Comparison of ENCODE assay signal across 12 mouse cellular contexts in genomic region chr9:35128995-35129418, GRCm38 (mm10). TPM values are rescaled to one million over a fixed set of nuclear protein-coding genes. Genes with fewer than 3 reads are reported as not detected.
DNase-seq lines count a peak whose midpoint lies in the region; ATAC-seq and TF ChIP-seq lines count a peak whose summit lies in the region.
"Had no signal": no experiment of that assay in that cellular context is flagged by ENCODE, and none has a peak within 500 bp of the region (broad histone marks: within the 10 kb centered on the region; RNA-seq: fewer than 3 reads in every experiment).

No protein-coding gene starts in this region.

- H3K4me1 ChIP-seq in heart, embryonic 10.5 days, result peaks cover 35% of the 10 kb centered on the region
- peaks cover 31% of the 10 kb centered on the region for H3K4me1 ChIP-seq in heart, embryonic 12.5 days (replicated peaks)
- H3K4me1 ChIP-seq in liver, embryonic 13.5 days (replicated peaks), result peaks cover 62% of the 10 kb centered on the region
- H3K4me1 ChIP-seq: midbrain, embryonic 10.5 days had no signal

- no peak for TF ChIP-seq POLR2A in myocyte (IDR thresholded peaks at IDR 0.05; ENCODE audit: insufficient read length, low read depth)

- H3K79me2 ChIP-seq in myocyte (ENCODE audit: control insufficient read depth, insufficient read depth), result no peaks in the 10 kb centered on the region

- WGBS in heart, embryonic 10.5 days, result 65% methylated on average over 9 of the region's 9 CpGs
- 57% methylated on average over 9 of the region's 9 CpGs for WGBS in heart, embryonic 12.5 days
- WGBS in liver, embryonic 13.5 days (ENCODE audit: insufficient replicate concordance), result 70% methylated on average over 9 of the region's 9 CpGs

- peaks cover 20% of the 10 kb centered on the region for H3K36me3 ChIP-seq in heart, embryonic 10.5 days
- H3K36me3 ChIP-seq in heart, embryonic 12.5 days, result peaks cover 20% of the 10 kb centered on the region
- peaks cover 67% of the 10 kb centered on the region for H3K36me3 ChIP-seq in liver, embryonic 13.5 days
- peaks cover 14% of the 10 kb centered on the region for H3K36me3 ChIP-seq in myocyte (ENCODE audit: control insufficient read depth, insufficient read depth)

- H3K4me2 ChIP-seq in heart, embryonic 12.5 days, result no peak overlapping the region
- no peak overlapping the region for H3K4me2 ChIP-seq in liver, embryonic 13.5 days
- no peak overlapping the region for H3K4me2 ChIP-seq in myocyte (ENCODE audit: low read depth)

- peak overlapping the region; percentile 62; the same call in 1 of the 2 replicates for H3K27ac ChIP-seq in heart, embryonic 10.5 days
- H3K27ac ChIP-seq in heart, embryonic 12.5 days (ENCODE audit: poor library complexity, severe bottlenecking), result no peak overlapping the region
- H3K27ac ChIP-seq in liver, embryonic 13.5 days, result peak overlapping the region; percentile 59
- H3K27ac ChIP-seq: liver, embryonic 14.5 days; midbrain, embryonic 10.5 days had no signal

- H3K4me3 ChIP-seq in heart, embryonic 10.5 days, result no peak overlapping the region
- no peak overlapping the region for H3K4me3 ChIP-seq in heart, embryonic 12.5 days
- no peak overlapping the region for H3K4me3 ChIP-seq in liver, embryonic 13.5 days (replicated peaks)
- H3K4me3 ChIP-seq in myocyte, result no peak overlapping the region
- H3K4me3 ChIP-seq: erythroblast, embryonic 14.5 days; midbrain, embryonic 10.5 days had no signal

- H3K9me3 ChIP-seq in heart, embryonic 10.5 days, result no peaks in the 10 kb centered on the region
- no peaks in the 10 kb centered on the region for H3K9me3 ChIP-seq in heart, embryonic 12.5 days (replicated peaks)
- H3K9me3 ChIP-seq in liver, embryonic 13.5 days (replicated peaks), result no peaks in the 10 kb centered on the region
- H3K9me3 ChIP-seq: G1E; midbrain, embryonic 10.5 days had no signal

- no peak for ATAC-seq in heart, embryonic 12.5 days (ENCODE audit: insufficient number of reproducible peaks, low FRiP score)
- 0 out of 2 replicates have a peak, but pooled peaks have one; percentile 19 for ATAC-seq in liver, embryonic 13.5 days (ENCODE audit: low read depth)

- H3K9ac ChIP-seq in heart, embryonic 12.5 days, result no peak overlapping the region
- H3K9ac ChIP-seq in liver, embryonic 13.5 days, result no peak overlapping the region
- H3K9ac ChIP-seq: liver, embryonic 14.5 days had no signal

- no peak for DNase-seq in heart, embryonic 10.5 days (ENCODE audit: low spot score)
- peak; percentile 78 for DNase-seq in kidney, adult 9 months
- DNase-seq in liver, embryonic 13.5 days, result no peak
- DNase-seq in layer of hippocampus, adult 9-11 months, result no peak
- no peak for DNase-seq in cerebellum, adult 11 months
- DNase-seq: cerebellum, adult 8-10 months had no signal

- H3K27me3 ChIP-seq in heart, embryonic 10.5 days (ENCODE audit: insufficient read depth, poor library complexity, severe bottlenecking), result no peaks in the 10 kb centered on the region
- no peaks in the 10 kb centered on the region for H3K27me3 ChIP-seq in heart, embryonic 12.5 days (replicated peaks)
- no peaks in the 10 kb centered on the region for H3K27me3 ChIP-seq in liver, embryonic 13.5 days
- no peaks in the 10 kb centered on the region for H3K27me3 ChIP-seq in myocyte (ENCODE audit: control insufficient read depth, insufficient read depth, insufficient read length)

- no peak overlapping the region for H3ac ChIP-seq in myocyte (ENCODE audit: control insufficient read depth, insufficient read length)

TF ChIP-seq in myocyte, 11 proteins besides CTCF, POLR2A, EP300 and RAD21:
- TF ChIP-seq POLR2AphosphoS2 (IDR thresholded peaks at IDR 0.05; ENCODE audit: insufficient read length, low read depth) (peak; percentile 31), CEBPB (IDR thresholded peaks at IDR 0.05; ENCODE audit: insufficient read depth, poor library complexity, severe bottlenecking) (no peak), MYOD1 (IDR thresholded peaks at IDR 0.05; ENCODE audit: control insufficient read depth in 1 of 3, insufficient read length in 2 of 3, low read depth in 2 of 3) (no peak)
TF ChIP-seq in myocyte: peak in this region for 1.

RNA-seq across cellular contexts. Expression of gene St3gal4, which starts 9.9 kb away (rescaled TPM):
- 16.0 and 18.4 TPM in 2 replicates for polyA plus RNA-seq in heart, embryonic 10.5 days (2016; fragmentation: Nextera tagmentation; extraction: Ambion mirVana)
- polyA plus RNA-seq in heart, embryonic 12.5 days (2016; fragmentation: Nextera tagmentation; extraction: Ambion mirVana), result 20.8 and 20.9 TPM in 2 replicates
- polyA plus RNA-seq in liver, embryonic 13.5 days (2015; fragmentation: Nextera tagmentation; extraction: Ambion mirVana), result 24.1 and 26.1 TPM in 2 replicates
- polyA plus RNA-seq in myocyte (2012; fragmentation: generic; extraction: Trizol), result 24.0 TPM

RNA-seq across cellular contexts. Expression of gene Dcps, which starts 46.9 kb away (rescaled TPM):
- 74.8 and 81.9 TPM in 2 replicates for polyA plus RNA-seq in heart, embryonic 10.5 days (2016; fragmentation: Nextera tagmentation; extraction: Ambion mirVana)
- 61.5 and 64.4 TPM in 2 replicates for polyA plus RNA-seq in heart, embryonic 12.5 days (2016; fragmentation: Nextera tagmentation; extraction: Ambion mirVana)
- polyA plus RNA-seq in liver, embryonic 13.5 days (2015; fragmentation: Nextera tagmentation; extraction: Ambion mirVana), result 58.6 and 62.9 TPM in 2 replicates
- polyA plus RNA-seq in myocyte (2012; fragmentation: generic; extraction: Trizol), result 72.8 TPM
